Mouse (Mus musculus): ENCODE data around the gene Arhgap31. TPM values are rescaled to one million over a fixed set of nuclear protein-coding genes. Genes with fewer than 3 reads are reported as not detected.
A peak's percentile ranks its signal among the peaks of the same experiment; 100 is the strongest.

Arhgap31 gene
- polyA plus RNA-seq, 1 experiment = 10.3 TPM

DNA sequence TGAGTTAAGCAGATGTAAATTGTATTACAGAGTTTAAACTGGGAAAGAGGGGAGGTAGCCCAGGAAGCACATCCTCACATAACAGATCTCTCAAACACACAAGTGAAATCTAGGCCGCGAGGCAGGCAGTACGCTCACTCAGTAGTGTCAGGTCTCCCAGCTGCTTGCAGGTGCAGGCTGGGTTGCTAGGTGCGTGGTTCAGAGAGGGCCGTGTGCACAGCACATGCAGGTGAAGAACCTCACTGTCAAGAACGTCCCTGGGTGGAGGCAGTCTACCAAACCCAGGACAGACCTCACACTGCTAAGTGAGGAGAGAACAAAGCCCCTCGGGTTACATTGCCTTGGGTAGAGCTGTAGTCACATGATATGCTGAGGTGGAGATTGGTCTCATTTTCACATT, 128.3 kb downstream of the Arhgap31 start:
- TF ChIP-seq POLR2A (IDR thresholded peaks at IDR 0.05; ENCODE audit: extremely low read depth, insufficient read depth, low read length) (no peak), CTCF (IDR thresholded peaks at IDR 0.05; ENCODE audit: extremely low read depth, insufficient read depth, low read length) (no peak)
- Histone ChIP-seq H3K27ac (ENCODE audit: insufficient read depth, low read length) (no peak overlapping the region), H3K4me1 (ENCODE audit: control insufficient read depth, insufficient read depth, low read length) (no peaks in the 10 kb centered on the region), H3K4me3 (ENCODE audit: insufficient read depth, low read length) (no peak overlapping the region)

- no peaks in the 10 kb centered on the region for H3K4me1 ChIP-seq (ENCODE audit: control insufficient read depth, insufficient read depth, low read length)
- no peak overlapping the region for H3K4me3 ChIP-seq (ENCODE audit: insufficient read depth, low read length)
- no peak overlapping the region for H3K27ac ChIP-seq (ENCODE audit: insufficient read depth, low read length)
- TF ChIP-seq POLR2A (IDR thresholded peaks at IDR 0.05; ENCODE audit: extremely low read depth, insufficient read depth, low read length) = no peak
- TF ChIP-seq CTCF (IDR thresholded peaks at IDR 0.05; ENCODE audit: extremely low read depth, insufficient read depth, low read length) = no peak
Observed at GRCm38 (mm10) chr16:38571481-38571880, 141.6 kb downstream of the Arhgap31 start.

DNA sequence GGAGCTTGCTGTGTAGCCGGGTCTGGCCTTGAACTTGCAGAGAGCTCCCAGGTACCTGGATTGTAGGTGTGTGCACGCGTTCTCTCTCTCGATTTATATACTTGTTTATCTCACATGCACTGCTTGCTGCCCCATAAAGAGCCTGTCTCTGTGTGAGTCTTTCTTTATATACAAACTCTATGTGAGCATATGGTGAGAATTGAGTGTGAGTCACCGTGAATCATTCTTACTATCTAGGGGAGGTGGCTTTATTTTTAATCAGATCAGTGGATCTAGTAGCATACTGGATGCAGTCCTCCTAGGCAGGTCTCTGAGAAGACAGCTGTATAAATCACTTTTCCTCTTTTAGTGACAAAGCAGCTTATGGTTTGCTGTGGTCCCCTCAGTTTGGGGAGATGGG, 144.9 kb downstream of the Arhgap31 start:
- TF ChIP-seq CTCF (IDR thresholded peaks at IDR 0.05; ENCODE audit: extremely low read depth, insufficient read depth, low read length) (no peak), POLR2A (IDR thresholded peaks at IDR 0.05; ENCODE audit: extremely low read depth, insufficient read depth, low read length) (no peak)
- no peak overlapping the region for H3K4me3 ChIP-seq (ENCODE audit: insufficient read depth, low read length)
- H3K27ac ChIP-seq (ENCODE audit: insufficient read depth, low read length) = no peak overlapping the region
- H3K4me1 ChIP-seq (ENCODE audit: control insufficient read depth, insufficient read depth, low read length) = no peaks in the 10 kb centered on the region

DNA sequence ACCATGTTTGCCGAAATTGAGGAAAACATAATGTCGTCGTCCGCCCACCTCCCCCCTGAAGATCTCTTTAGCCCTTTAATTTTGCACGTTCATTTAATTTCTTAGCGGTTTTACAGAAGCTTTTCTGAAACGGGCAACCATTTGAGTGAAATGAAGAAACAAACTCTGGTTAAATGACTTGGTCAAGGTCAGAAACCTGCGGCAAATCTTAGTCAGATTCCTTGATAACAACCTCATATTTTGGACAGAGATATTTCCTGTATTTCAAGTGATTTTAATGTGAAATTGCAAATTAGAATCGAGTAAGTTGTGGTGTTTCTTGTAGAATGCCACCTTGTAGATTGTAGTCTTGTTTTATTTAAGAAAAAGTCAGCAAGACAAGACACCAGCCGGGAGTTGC, 149.6 kb downstream of the Arhgap31 start:
- H3K27ac ChIP-seq (ENCODE audit: insufficient read depth, low read length) = no peak overlapping the region
- H3K4me1 ChIP-seq (ENCODE audit: control insufficient read depth, insufficient read depth, low read length) = no peaks in the 10 kb centered on the region
- no peak for TF ChIP-seq POLR2A (IDR thresholded peaks at IDR 0.05; ENCODE audit: extremely low read depth, insufficient read depth, low read length)
- no peak for TF ChIP-seq CTCF (IDR thresholded peaks at IDR 0.05; ENCODE audit: extremely low read depth, insufficient read depth, low read length)
- H3K4me3 ChIP-seq (ENCODE audit: insufficient read depth, low read length) = peak overlapping the region; percentile 66

GRCm38 (mm10) chr16:38562968-38563327, 150.1 kb downstream of the Arhgap31 start:
- no peak overlapping the region for H3K27ac ChIP-seq (ENCODE audit: insufficient read depth, low read length)
- H3K4me3 ChIP-seq (ENCODE audit: insufficient read depth, low read length) = peak overlapping the region; percentile 66
- H3K4me1 ChIP-seq (ENCODE audit: control insufficient read depth, insufficient read depth, low read length) = no peaks in the 10 kb centered on the region
- TF ChIP-seq POLR2A (IDR thresholded peaks at IDR 0.05; ENCODE audit: extremely low read depth, insufficient read depth, low read length) (no peak), CTCF (IDR thresholded peaks at IDR 0.05; ENCODE audit: extremely low read depth, insufficient read depth, low read length) (no peak)

DNA sequence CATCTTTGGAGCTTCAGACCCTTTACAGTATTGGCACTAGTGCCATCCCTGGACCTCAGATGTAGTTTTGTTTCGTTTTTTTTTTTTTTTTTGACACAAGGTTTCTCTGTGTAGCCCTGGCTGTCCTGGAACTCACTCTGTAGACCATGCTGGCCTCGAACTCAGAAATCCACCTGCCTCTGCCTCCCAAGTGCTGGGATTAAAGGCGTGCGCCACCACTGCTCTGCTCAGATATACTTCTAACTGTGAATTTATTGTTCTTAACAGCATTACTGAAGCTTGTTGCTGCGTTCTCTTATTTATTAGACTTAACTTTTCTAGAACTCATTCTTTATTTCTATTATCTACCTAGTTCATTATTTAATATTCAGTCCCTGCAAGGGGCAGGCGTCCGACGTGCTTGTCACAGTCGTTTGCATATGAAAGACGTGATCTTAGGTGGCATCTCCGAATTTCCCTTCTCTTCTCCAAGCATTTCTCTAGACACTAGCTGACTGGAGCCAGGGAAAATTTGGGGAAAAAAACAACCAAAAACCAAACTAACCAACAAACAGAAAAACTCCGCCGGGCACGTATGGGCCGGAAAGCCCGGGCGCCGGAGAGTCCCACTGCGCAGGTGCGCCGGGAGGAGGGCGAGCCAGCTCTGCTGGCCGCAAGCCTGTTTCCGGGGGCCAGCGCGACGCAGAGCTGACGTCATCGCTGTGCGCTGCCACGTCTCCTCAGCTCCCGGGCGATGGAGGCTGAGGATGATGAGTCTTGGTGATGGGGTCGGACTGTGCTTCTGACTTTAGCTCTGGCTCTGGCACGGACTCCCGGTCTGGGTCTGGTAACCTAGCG, 150.7 kb downstream of the Arhgap31 start:
- Histone ChIP-seq H3K4me1 (ENCODE audit: control insufficient read depth, insufficient read depth, low read length) (no peaks in the 10 kb centered on the region), H3K27ac (ENCODE audit: insufficient read depth, low read length) (peak overlapping the region; percentile 24; the same call in 1 of the 2 replicates), H3K4me3 (ENCODE audit: insufficient read depth, low read length) (peak overlapping the region; percentile 66)
- peak; percentile 97 for TF ChIP-seq POLR2A (IDR thresholded peaks at IDR 0.05; ENCODE audit: extremely low read depth, insufficient read depth, low read length)
- TF ChIP-seq CTCF (IDR thresholded peaks at IDR 0.05; ENCODE audit: extremely low read depth, insufficient read depth, low read length) = no peak

DNA sequence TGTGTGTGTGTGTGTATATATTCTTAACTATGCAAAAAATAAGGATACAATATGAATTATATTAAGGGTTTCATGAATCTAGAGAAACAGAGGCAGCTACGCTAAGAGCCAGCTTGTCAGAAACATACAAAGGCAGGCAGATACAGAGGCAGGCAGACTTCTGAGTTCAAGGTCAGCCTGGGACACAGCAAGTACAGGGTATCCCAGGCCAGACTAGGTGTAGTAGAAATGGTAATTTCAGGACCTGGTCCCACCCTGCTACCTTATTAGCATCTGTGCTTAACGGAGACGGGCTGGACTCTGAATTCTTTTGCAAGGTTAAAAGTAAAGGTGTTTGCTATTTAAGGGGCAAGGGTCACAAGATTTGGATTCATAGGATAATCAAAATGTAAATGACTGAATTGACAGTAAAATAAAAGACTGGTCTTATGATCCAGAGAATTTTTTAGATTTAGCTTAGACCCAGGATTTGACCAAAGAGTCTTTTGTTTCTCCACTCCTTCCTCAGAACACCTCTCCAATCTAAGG, 154.8 kb downstream of the Arhgap31 start, which contains the start of gene Tmem39a:
TSS of gene Tmem39a (plus strand) at position 478 of the 528 bp plus-strand sequence.
- TF ChIP-seq CTCF (IDR thresholded peaks at IDR 0.05; ENCODE audit: extremely low read depth, insufficient read depth, low read length) (no peak), POLR2A (IDR thresholded peaks at IDR 0.05; ENCODE audit: extremely low read depth, insufficient read depth, low read length) (no peak)
- no peak within 1 kb of the TSS for H3K4me3 ChIP-seq (ENCODE audit: insufficient read depth, low read length)
- H3K27ac ChIP-seq (ENCODE audit: insufficient read depth, low read length) = no peak within 1 kb of the TSS
- H3K4me1 ChIP-seq (ENCODE audit: control insufficient read depth, insufficient read depth, low read length) = no peaks in the 10 kb centered on the region

DNA sequence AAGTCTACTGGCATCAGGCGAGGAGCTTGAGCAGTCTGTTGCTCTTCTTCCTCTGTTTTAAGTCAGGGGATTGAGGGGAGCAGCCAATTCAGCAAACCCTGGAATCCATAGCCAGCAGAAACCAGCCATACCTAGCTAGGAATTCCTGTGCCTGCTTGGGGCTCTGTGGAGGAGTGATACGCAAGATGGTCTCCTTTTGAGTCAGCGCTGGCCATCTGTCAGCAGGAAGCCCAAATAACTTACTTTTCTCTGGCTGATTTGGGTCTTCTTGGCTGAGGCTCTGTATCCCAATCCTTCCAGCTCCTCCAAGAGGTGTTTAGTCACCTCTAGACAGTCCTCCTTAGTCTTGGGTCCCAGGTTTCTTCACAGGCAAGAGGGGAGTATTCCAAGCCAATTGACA, 157.1 kb downstream of the Arhgap31 start:
- no peaks in the 10 kb centered on the region for H3K4me1 ChIP-seq (ENCODE audit: control insufficient read depth, insufficient read depth, low read length)
- TF ChIP-seq POLR2A (IDR thresholded peaks at IDR 0.05; ENCODE audit: extremely low read depth, insufficient read depth, low read length) (no peak), CTCF (IDR thresholded peaks at IDR 0.05; ENCODE audit: extremely low read depth, insufficient read depth, low read length) (no peak)
- H3K4me3 ChIP-seq (ENCODE audit: insufficient read depth, low read length) = no peak overlapping the region
- H3K27ac ChIP-seq (ENCODE audit: insufficient read depth, low read length) = no peak overlapping the region

GRCm38 (mm10) chr16:38549479-38550396, 163.3 kb downstream of the Arhgap31 start, which contains the start of gene Poglut1:
Gene Poglut1, minus strand, starts transcription at chr16:38550258.
- TF ChIP-seq CTCF (IDR thresholded peaks at IDR 0.05; ENCODE audit: extremely low read depth, insufficient read depth, low read length) (no peak), POLR2A (IDR thresholded peaks at IDR 0.05; ENCODE audit: extremely low read depth, insufficient read depth, low read length) (peak; percentile 87)
- Histone ChIP-seq H3K4me1 (ENCODE audit: control insufficient read depth, insufficient read depth, low read length) (no peaks in the 10 kb centered on the region), H3K4me3 (ENCODE audit: insufficient read depth, low read length) (peak within 1 kb of the TSS; percentile 95), H3K27ac (ENCODE audit: insufficient read depth, low read length) (peak within 1 kb of the TSS; percentile 80)

Other genes starting within 250 kb of the Arhgap31 start
- 16.2 and 16.8 TPM in 2 replicates for gene Timmdc1, start 190.6 kb downstream of the Arhgap31 start, polyA plus RNA-seq (2012; rRNA removed)
- 56.6 and 59.7 TPM in 2 replicates for gene Poglut1, start 163.0 kb downstream of the Arhgap31 start, polyA plus RNA-seq (2012; rRNA removed)
- gene Tmem39a, start 154.6 kb downstream of the Arhgap31 start, polyA plus RNA-seq (2012; rRNA removed) = 39.9 and 46.2 TPM in 2 replicates
- gene B4galt4, start 29.0 kb upstream of the Arhgap31 start, polyA plus RNA-seq (2012; rRNA removed) = 19.3 and 23.0 TPM in 2 replicates
- gene Upk1b, start 87.1 kb upstream of the Arhgap31 start, polyA plus RNA-seq (2012; rRNA removed) = 2.3 and 2.5 TPM in 2 replicates
- not detected in 2 replicates for gene 4930435E12Rik, start 115.5 kb upstream of the Arhgap31 start, polyA plus RNA-seq (2012; rRNA removed)
- gene Igsf11, start 179.4 kb upstream of the Arhgap31 start, polyA plus RNA-seq (2012; rRNA removed) = 23.7 and 25.3 TPM in 2 replicates

Data from cortical plate, adult 2 months (tissue).